In the genomic region with DNA sequence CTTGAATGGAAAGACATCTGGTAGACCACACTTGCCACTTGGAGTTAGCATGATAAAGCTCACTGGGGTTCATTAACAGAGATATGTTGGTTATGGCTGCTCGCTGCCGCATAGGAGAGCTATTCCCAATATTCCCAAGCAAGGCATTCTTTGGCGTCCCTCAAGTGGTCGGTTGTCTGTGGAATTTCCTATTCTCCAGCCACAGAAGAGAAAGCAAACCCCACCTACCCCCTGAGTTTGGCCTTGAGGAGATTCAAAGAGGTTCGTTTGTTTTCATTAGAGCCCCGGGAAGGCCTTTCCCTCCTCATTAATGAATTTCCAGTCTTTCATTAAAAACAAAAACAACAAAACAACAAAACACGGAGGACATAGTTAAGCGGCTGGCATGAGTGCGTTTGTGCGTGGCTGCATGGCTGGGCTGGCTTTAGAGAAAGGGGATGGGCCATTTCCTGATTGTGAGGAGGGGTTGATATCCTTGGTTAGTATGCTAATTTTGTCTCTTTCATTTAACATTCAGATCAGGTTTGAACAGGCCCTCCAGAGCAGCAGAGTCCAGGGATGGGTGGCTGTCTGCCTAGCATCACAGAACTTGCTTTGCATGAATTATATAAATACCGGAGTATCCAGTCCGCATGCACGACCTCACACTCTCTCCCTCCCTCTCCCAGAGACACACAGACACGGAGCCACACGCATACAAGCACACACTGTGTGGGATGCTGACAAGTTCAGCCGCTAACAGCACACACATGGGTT, we compare ENCODE assay signal across 20 mouse cellular contexts.
DNase-seq lines count a peak whose midpoint lies in the region; ATAC-seq lines count a peak whose summit lies in the region.
"Had no signal": no experiment of that assay in that cellular context is flagged by ENCODE, and none has a peak within 500 bp of the region (broad histone marks: within the 10 kb centered on the region; RNA-seq: fewer than 3 reads in every experiment).

No protein-coding gene starts in this region.

- ATAC-seq in hindbrain, embryonic 12.5 days (ENCODE audit: low FRiP score), result peak; percentile 80
- ATAC-seq in midbrain, embryonic 16.5 days, result peak; percentile 79
- no peak for ATAC-seq in erythroid progenitor cell, adult 5-6 weeks (replicated peaks; ENCODE audit: low FRiP score, poor library complexity, severe bottlenecking)

- intact Hi-C loops in heart, postnatal 10 days (cut with DNase I), result no loop called here

- no peaks in the 10 kb centered on the region for H3K36me3 ChIP-seq in hindbrain, embryonic 12.5 days
- no peaks in the 10 kb centered on the region for H3K36me3 ChIP-seq in midbrain, embryonic 16.5 days (ENCODE audit: control insufficient read depth, insufficient read depth, low read length)
- H3K36me3 ChIP-seq: heart, embryonic 15.5 days; limb, embryonic 12.5 days; liver, embryonic 15.5 days had no signal

- H3K9me3 ChIP-seq in hindbrain, embryonic 12.5 days (replicated peaks), result no peaks in the 10 kb centered on the region
- H3K9me3 ChIP-seq in midbrain, embryonic 16.5 days (replicated peaks; ENCODE audit: control insufficient read depth, low read length, poor library complexity, severe bottlenecking), result no peaks in the 10 kb centered on the region
- H3K9me3 ChIP-seq: heart, embryonic 15.5 days; limb, embryonic 12.5 days; liver, embryonic 15.5 days had no signal

- H3K4me1 ChIP-seq in hindbrain, embryonic 12.5 days, result peaks cover 41% of the 10 kb centered on the region
- peaks cover 16% of the 10 kb centered on the region for H3K4me1 ChIP-seq in midbrain, embryonic 16.5 days (ENCODE audit: control insufficient read depth, insufficient read depth, low read length)
- H3K4me1 ChIP-seq: liver, embryonic 15.5 days had no signal

- 59% methylated on average over 16 of the region's 16 CpGs for WGBS in hindbrain, embryonic 12.5 days
- 39% methylated on average over 16 of the region's 16 CpGs for WGBS in midbrain, embryonic 16.5 days

- 0 out of 2 replicates have a peak, but pooled peaks cover 2% of the 10 kb centered on the region for H3K27me3 ChIP-seq in hindbrain, embryonic 12.5 days
- no peaks in the 10 kb centered on the region for H3K27me3 ChIP-seq in midbrain, embryonic 16.5 days (ENCODE audit: control insufficient read depth, insufficient read depth, low read depth, low read length)
- H3K27me3 ChIP-seq: limb, embryonic 12.5 days; liver, embryonic 15.5 days had no signal

- H3K4me2 ChIP-seq in hindbrain, embryonic 12.5 days (replicated peaks), result peak overlapping the region; percentile 31
- peak overlapping the region; percentile 62 for H3K4me2 ChIP-seq in midbrain, embryonic 16.5 days (ENCODE audit: low read length)
- H3K4me2 ChIP-seq: heart, embryonic 15.5 days; limb, embryonic 12.5 days; liver, embryonic 15.5 days had no signal

- peak overlapping the region; percentile 16 for H3K4me3 ChIP-seq in hindbrain, embryonic 12.5 days
- peak overlapping the region; percentile 36 for H3K4me3 ChIP-seq in midbrain, embryonic 16.5 days (ENCODE audit: low read depth, low read length)
- H3K4me3 ChIP-seq: heart, embryonic 15.5 days; left cerebral cortex, adult 2 months; limb, embryonic 12.5 days; liver, embryonic 15.5 days; myocyte had no signal

- H3K9ac ChIP-seq in hindbrain, embryonic 12.5 days, result no peak overlapping the region
- H3K9ac ChIP-seq in midbrain, embryonic 16.5 days (ENCODE audit: low read depth, low read length), result 0 out of 2 replicates have a peak overlapping the region, but pooled peaks have one; percentile 49
- H3K9ac ChIP-seq: heart, embryonic 15.5 days; limb, embryonic 12.5 days; liver, embryonic 15.5 days had no signal

- H3K27ac ChIP-seq in hindbrain, embryonic 12.5 days, result peak overlapping the region; percentile 62
- peak overlapping the region; percentile 84 for H3K27ac ChIP-seq in midbrain, embryonic 16.5 days (ENCODE audit: low read length)
- H3K27ac ChIP-seq: heart, embryonic 15.5 days; left cerebral cortex, adult 2 months; limb, embryonic 12.5 days; liver, embryonic 15.5 days; stomach, postnatal 0 days had no signal

- peak; percentile 79 for DNase-seq in heart, adult 11 months
- DNase-seq in heart, postnatal 10 days, result no peak
- peak; percentile 75 for DNase-seq in R1 (ENCODE audit: low read depth, low spot score)
- DNase-seq in lung, adult 18-20 months, result no peak
- no peak for DNase-seq in spleen, postnatal 14 days (ENCODE audit: low spot score in 2 of 2)
- DNase-seq: adrenal gland, postnatal 25 days; kidney, adult 18-20 months; kidney, postnatal 36 days; lung, postnatal 36 days; spleen, adult 18-20 months; thymus, postnatal 36 days had no signal

Comparison
In these comparisons a context has a peak if more than half of its experiments do, and no peak if none do; other contexts are left out.
1. DNase-seq: peak in heart, adult 11 months (single experiment) and R1 (single experiment); none in heart, postnatal 10 days (0 of 2), lung, adult 18-20 months (0 of 2) and spleen, postnatal 14 days (0 of 2).